Mouse (Mus musculus): Measurements from ENCODE around the gene Nudt16l1. TPM values are rescaled to one million over a fixed set of nuclear protein-coding genes. Genes with fewer than 3 reads are reported as not detected.

The Nudt16l1 gene
- total RNA-seq, 2 experiments from 2014 or later = 105 to 110 TPM

Other genes starting within 250 kb of the Nudt16l1 start
- 10 to 100 TPM; 21.1 to 21.6 TPM for gene Nmral1, start 219.4 kb upstream of the Nudt16l1 start, total RNA-seq (2021)
- 100 to 1,000 TPM in 1 of 2 experiments, 10 to 100 TPM in 1; 90.9 to 103 TPM for gene Hmox2, start 212.4 kb upstream of the Nudt16l1 start, total RNA-seq (2021)
- 100 to 1,000 TPM; 144 to 161 TPM for gene Cdip1, start 148.5 kb upstream of the Nudt16l1 start, total RNA-seq (2021)
- under 1 TPM in 1 of 2 experiments, not detected in 1; 0.11 TPM for gene 4930562C15Rik, start 103.3 kb upstream of the Nudt16l1 start, total RNA-seq (2021)
- 10 to 100 TPM; 32.7 to 36.3 TPM for gene Ubald1, start 58.4 kb upstream of the Nudt16l1 start, total RNA-seq (2021)
- gene Mgrn1, start 52.5 kb upstream of the Nudt16l1 start, total RNA-seq (2021) = 10 to 100 TPM; 91.7 to 96.1 TPM
- gene Anks3, start 25.4 kb downstream of the Nudt16l1 start, total RNA-seq (2021) = 10 to 100 TPM; 51.9 to 60.5 TPM
- gene Sept12, start 59.1 kb downstream of the Nudt16l1 start, total RNA-seq (2021) = under 1 TPM in 1 of 2 experiments, not detected in 1; 0.22 TPM
- gene Smim22, start 68.5 kb downstream of the Nudt16l1 start, total RNA-seq (2021) = 1 to 10 TPM in 1 of 2 experiments, not detected in 1; 2.2 TPM
- gene Rogdi, start 74.8 kb downstream of the Nudt16l1 start, total RNA-seq (2021) = 10 to 100 TPM; 54.6 to 55.0 TPM
- gene Glyr1, start 111.1 kb downstream of the Nudt16l1 start, total RNA-seq (2021) = 100 to 1,000 TPM; 110 to 111 TPM
- gene Ubn1, start 111.3 kb downstream of the Nudt16l1 start, total RNA-seq (2021) = 10 to 100 TPM; 41.2 to 43.4 TPM
- gene Ppl, start 193.7 kb downstream of the Nudt16l1 start, total RNA-seq (2021) = 1 to 10 TPM; 1.9 to 2.9 TPM
- gene Sec14l5, start 208.3 kb downstream of the Nudt16l1 start, total RNA-seq (2021) = under 1 TPM; 0.34 to 0.40 TPM

Data from adrenal gland, postnatal 4 days (tissue).